Mouse (Mus musculus) olfactory bulb, adult 2 months (tissue): ENCODE measurements around the gene Aagab. TPM values are rescaled to one million over a fixed set of nuclear protein-coding genes. Genes with fewer than 3 reads are reported as not detected.

Source experiments
- H3K27ac ChIP-seq: fragments of 200-500 bp; 2 replicates; pipeline ENCODE4 v1.5.1; 2012; ENCODE audit warnings: low read depth, low read length; ENCODE audit not compliant: insufficient read depth
- H3K4me1 ChIP-seq: fragments of 200-500 bp; 2 replicates; pipeline ENCODE4 v1.6.1; 2012; ENCODE audit warnings: low read length; ENCODE audit not compliant: control insufficient read depth, insufficient read depth
- H3K4me3 ChIP-seq: fragments of 200-500 bp; 2 replicates; pipeline ENCODE4 v1.5.1; 2012; ENCODE audit warnings: mild to moderate bottlenecking, low read depth, low read length, moderate library complexity; ENCODE audit not compliant: insufficient read depth
- CTCF ChIP-seq: fragments of 200-500 bp; IDR thresholded peaks from 2 replicates; pipeline ENCODE4 v1.5.1; 2012; ENCODE audit warnings: low read depth, mild to moderate bottlenecking, low read length, moderate library complexity; ENCODE audit not compliant: insufficient read depth
- POLR2A ChIP-seq: fragments of 200-500 bp; IDR thresholded peaks from 2 replicates; pipeline ENCODE4 v1.6.1; 2012; ENCODE audit warnings: mild to moderate bottlenecking, low read depth, low read length, moderate library complexity; ENCODE audit not compliant: insufficient read depth
- WGBS: fragments of 180-500 bp; shearing (Covaris S2); methylation state at CpG from one replicate; pipeline ENCODE4 v1.1.7; 2018; 5-methylcytosine and 5-hydroxymethylcytosine counted together
- polyA plus RNA-seq: library from polyadenylated mRNA; stranded (reverse); fragments of >200 nt; gene quantifications from 2 replicates; pipeline ENCODE4 v1.2.4, GENCODE M21; 2012; ENCODE audit warnings: low replicate concordance; ENCODE audit not compliant: missing spikeins, insufficient read depth, insufficient read length

Aagab gene
- polyA plus RNA-seq, 1 experiment = not detected

GRCm38 (mm10) chr9:63672797-63673493 is 70.5 kb downstream of the Aagab start:
- 37% methylated on average over 8 of the region's 8 CpGs for WGBS
- TF ChIP-seq POLR2A (no peak), CTCF (no peak)
- no peak overlapping the region for H3K4me3 ChIP-seq
- peaks cover 57% of the 10 kb centered on the region for H3K4me1 ChIP-seq
- peak overlapping the region; percentile 77 for H3K27ac ChIP-seq

GRCm38 (mm10) chr9:63673494-63673805 is 71.0 kb downstream of the Aagab start:
- peaks cover 61% of the 10 kb centered on the region for H3K4me1 ChIP-seq
- TF ChIP-seq CTCF = no peak
- TF ChIP-seq POLR2A = no peak
- WGBS = 81% methylated on average over 3 of the region's 3 CpGs
- no peak overlapping the region for H3K4me3 ChIP-seq
- H3K27ac ChIP-seq = peak overlapping the region; percentile 60

- 64% methylated on average over 10 of the region's 10 CpGs for WGBS
- Histone ChIP-seq H3K4me3 (no peak overlapping the region), H3K27ac (no peak overlapping the region), H3K4me1 (peaks cover 59% of the 10 kb centered on the region)
- TF ChIP-seq CTCF = no peak
- no peak for TF ChIP-seq POLR2A
Measured at GRCm38 (mm10) chr9:63674613-63675012, 72.2 kb downstream of the Aagab start.

- TF ChIP-seq POLR2A (no peak), CTCF (no peak)
- 30% methylated on average over 3 of the region's 3 CpGs for WGBS
- peaks cover 62% of the 10 kb centered on the region for H3K4me1 ChIP-seq
- H3K4me3 ChIP-seq = no peak overlapping the region
- peak overlapping the region; percentile 67; the same call in 1 of the 2 replicates for H3K27ac ChIP-seq
Measured at GRCm38 (mm10) chr9:63677621-63678020, 75.2 kb downstream of the Aagab start.

- Histone ChIP-seq H3K27ac (no peak overlapping the region; the same call in 1 of the 2 replicates), H3K4me1 (peaks cover 57% of the 10 kb centered on the region), H3K4me3 (no peak overlapping the region)
- no peak for TF ChIP-seq CTCF
- 68% methylated on average over 1 of the region's 1 CpGs for WGBS
Measured at GRCm38 (mm10) chr9:63678076-63678475, 75.6 kb downstream of the Aagab start.

GRCm38 (mm10) chr9:63682301-63682700 is 79.8 kb downstream of the Aagab start:
- TF ChIP-seq POLR2A = no peak
- H3K4me1 ChIP-seq = peaks cover 30% of the 10 kb centered on the region
- no peak overlapping the region for H3K4me3 ChIP-seq
- 60% methylated on average over 9 of the region's 9 CpGs for WGBS
- H3K27ac ChIP-seq = no peak overlapping the region

GRCm38 (mm10) chr9:63682943-63683342 is 80.5 kb downstream of the Aagab start:
- H3K4me1 ChIP-seq = peaks cover 26% of the 10 kb centered on the region
- 94% methylated on average over 2 of the region's 2 CpGs for WGBS
- TF ChIP-seq POLR2A = no peak
- TF ChIP-seq CTCF = no peak
- H3K27ac ChIP-seq = no peak overlapping the region
- H3K4me3 ChIP-seq = no peak overlapping the region

GRCm38 (mm10) chr9:63684277-63684676 is 81.8 kb downstream of the Aagab start:
- no peak overlapping the region for H3K4me3 ChIP-seq
- peaks cover 16% of the 10 kb centered on the region for H3K4me1 ChIP-seq
- TF ChIP-seq POLR2A (no peak), CTCF (no peak)
- H3K27ac ChIP-seq = no peak overlapping the region
- WGBS = 91% methylated on average over 6 of the region's 6 CpGs

- 78% methylated on average over 5 of the region's 5 CpGs for WGBS
- no peak for TF ChIP-seq POLR2A
- no peak for TF ChIP-seq CTCF
- H3K27ac ChIP-seq = no peak overlapping the region
- H3K4me3 ChIP-seq = no peak overlapping the region
- peaks cover 14% of the 10 kb centered on the region for H3K4me1 ChIP-seq
Measured at GRCm38 (mm10) chr9:63685352-63685751, 82.9 kb downstream of the Aagab start.

GRCm38 (mm10) chr9:63687413-63688015 is 85.1 kb downstream of the Aagab start:
- Histone ChIP-seq H3K4me3 (no peak overlapping the region), H3K27ac (no peak overlapping the region), H3K4me1 (peaks cover 8% of the 10 kb centered on the region)
- WGBS = 73% methylated on average over 7 of the region's 7 CpGs
- TF ChIP-seq CTCF (no peak), POLR2A (no peak)
